Mouse (Mus musculus): ENCODE results near the gene AF067061. TPM values are rescaled to one million over a fixed set of nuclear protein-coding genes. Genes with fewer than 3 reads are reported as not detected.

Gene AF067061
- polyA plus RNA-seq, 1 experiment from 2014 or later = not detected

- Histone ChIP-seq H3K4me1 (ENCODE audit: insufficient read depth) (no peaks in the 10 kb centered on the region), H3K27ac (ENCODE audit: low read depth) (no peak overlapping the region), H3K9me3 (ENCODE audit: low read length) (no peaks in the 10 kb centered on the region), H3K4me2 (ENCODE audit: low read depth, low read length) (no peak overlapping the region), H3K36me3 (replicated peaks; ENCODE audit: insufficient read depth, low read length) (no peaks in the 10 kb centered on the region), H3K27me3 (ENCODE audit: insufficient read depth, low read length) (no peaks in the 10 kb centered on the region), H3K9ac (replicated peaks) (no peak overlapping the region), H3K4me3 (ENCODE audit: low read depth, low read length) (no peak overlapping the region)
- TF ChIP-seq EP300 (IDR thresholded peaks at IDR 0.05; ENCODE audit: low read depth) (no peak), CTCF (IDR thresholded peaks at IDR 0.05; ENCODE audit: low read depth) (no peak)
- no peak for ATAC-seq
- WGBS (ENCODE audit: insufficient replicate concordance) = 61% methylated on average over 4 of the region's 4 CpGs
- no peak for DNase-seq
These were observed 47.8 kb downstream of the AF067061 start for GRCm38 (mm10) chr13:120310749-120311148.

DNA sequence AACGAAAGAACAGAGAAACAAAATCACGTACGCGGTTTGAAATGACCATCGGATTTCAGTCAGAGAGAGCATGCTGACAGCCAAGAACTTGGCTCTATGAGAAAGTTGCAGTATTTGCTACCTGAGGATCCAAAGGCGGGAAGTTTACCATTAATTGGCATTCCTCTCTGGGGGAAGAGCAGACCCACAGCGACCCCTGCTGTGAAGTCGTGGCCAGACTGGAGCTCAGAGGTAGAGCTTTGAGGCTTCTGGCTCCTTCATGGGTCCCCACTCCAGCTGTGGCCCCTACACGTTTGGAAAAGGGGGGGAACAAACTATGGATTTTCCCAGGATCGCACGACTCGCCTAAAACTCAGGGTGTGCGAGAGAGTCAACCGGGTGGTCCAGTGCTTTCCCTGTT, 50.7 kb downstream of the AF067061 start:
- Histone ChIP-seq H3K27ac (ENCODE audit: low read depth) (no peak overlapping the region), H3K9me3 (ENCODE audit: low read length) (no peaks in the 10 kb centered on the region), H3K4me3 (ENCODE audit: low read depth, low read length) (no peak overlapping the region), H3K4me2 (ENCODE audit: low read depth, low read length) (0 out of 2 replicates have a peak overlapping the region, but pooled peaks have one; percentile 27), H3K27me3 (ENCODE audit: insufficient read depth, low read length) (no peaks in the 10 kb centered on the region), H3K36me3 (replicated peaks; ENCODE audit: insufficient read depth, low read length) (no peaks in the 10 kb centered on the region), H3K4me1 (ENCODE audit: insufficient read depth) (no peaks in the 10 kb centered on the region), H3K9ac (replicated peaks) (no peak overlapping the region)
- 37% methylated on average over 14 of the region's 14 CpGs for WGBS (ENCODE audit: insufficient replicate concordance)
- peak; percentile 46 for DNase-seq
- no peak for ATAC-seq
- TF ChIP-seq EP300 (IDR thresholded peaks at IDR 0.05; ENCODE audit: low read depth) (no peak), CTCF (IDR thresholded peaks at IDR 0.05; ENCODE audit: low read depth) (peak; percentile 63)

Other genes with a start within 250 kb of the AF067061 start
- not detected in 2 replicates for gene Gm36079, start 236.1 kb upstream of the AF067061 start, polyA plus RNA-seq (2015; fragmentation: Nextera tagmentation; extraction: Ambion mirVana)
- 1.0 and 1.3 TPM in 2 replicates for gene Gm21188, start 210.9 kb upstream of the AF067061 start, polyA plus RNA-seq (2015; fragmentation: Nextera tagmentation; extraction: Ambion mirVana)
- not detected in 2 replicates for gene Gm20767, start 122.9 kb upstream of the AF067061 start, polyA plus RNA-seq (2015; fragmentation: Nextera tagmentation; extraction: Ambion mirVana)
- not detected in 2 replicates for gene Gm21818, start 90.7 kb upstream of the AF067061 start, polyA plus RNA-seq (2015; fragmentation: Nextera tagmentation; extraction: Ambion mirVana)
- not detected in 2 replicates for gene Gm21762, start 47.2 kb upstream of the AF067061 start, polyA plus RNA-seq (2015; fragmentation: Nextera tagmentation; extraction: Ambion mirVana)
- not detected in 2 replicates for gene Gm21731, start 24.0 kb upstream of the AF067061 start, polyA plus RNA-seq (2015; fragmentation: Nextera tagmentation; extraction: Ambion mirVana)
- 0.62 and 0.72 TPM in 2 replicates for gene BC147527, start 37.3 kb downstream of the AF067061 start, polyA plus RNA-seq (2015; fragmentation: Nextera tagmentation; extraction: Ambion mirVana)
- gene Tcstv3, start 53.8 kb downstream of the AF067061 start, polyA plus RNA-seq (2015; fragmentation: Nextera tagmentation; extraction: Ambion mirVana) = not detected in 2 replicates

Data from liver, postnatal 0 days (tissue).